Mouse (Mus musculus): ENCODE results near the gene Opa1. TPM values are rescaled to one million over a fixed set of nuclear protein-coding genes. Genes with fewer than 3 reads are reported as not detected.

The Opa1 gene
- polyA plus RNA-seq, 1 experiment from 2014 or later, result 44.0 TPM

GRCm38 (mm10) chr16:29679607-29680006, 100.5 kb downstream of the Opa1 start:
- no peak overlapping the region for H3K27ac ChIP-seq (ENCODE audit: low read depth, low read length)
- H3K4me3 ChIP-seq (ENCODE audit: low read length), result no peak overlapping the region
- H3K36me3 ChIP-seq (ENCODE audit: control insufficient read depth, insufficient read depth, low read length), result no peaks in the 10 kb centered on the region
- H3K27me3 ChIP-seq (ENCODE audit: control insufficient read depth, insufficient read depth, low read length), result no peaks in the 10 kb centered on the region
- peaks cover 10% of the 10 kb centered on the region for H3K4me1 ChIP-seq (ENCODE audit: control insufficient read depth, insufficient read depth, low read length)
- no peak overlapping the region for H3K4me2 ChIP-seq (replicated peaks; ENCODE audit: low read depth, low read length)
- H3K9me3 ChIP-seq (ENCODE audit: control insufficient read depth, low read length), result peaks cover 5% of the 10 kb centered on the region; the same call in 1 of the 2 replicates
- ATAC-seq (ENCODE audit: low FRiP score, low TSS enrichment), result no peak; the same call in 1 of the 2 replicates
- no peak overlapping the region for H3K9ac ChIP-seq (ENCODE audit: low read depth, low read length)
- WGBS, result 58% methylated on average over 5 of the region's 5 CpGs

- 74% methylated on average over 18 of the region's 18 CpGs for WGBS
- Histone ChIP-seq H3K9me3 (ENCODE audit: control insufficient read depth, low read length) (peaks cover 5% of the 10 kb centered on the region; the same call in 1 of the 2 replicates), H3K27ac (ENCODE audit: low read depth, low read length) (no peak overlapping the region), H3K36me3 (ENCODE audit: control insufficient read depth, insufficient read depth, low read length) (no peaks in the 10 kb centered on the region), H3K27me3 (ENCODE audit: control insufficient read depth, insufficient read depth, low read length) (no peaks in the 10 kb centered on the region), H3K4me3 (ENCODE audit: low read length) (no peak overlapping the region), H3K4me2 (replicated peaks; ENCODE audit: low read depth, low read length) (no peak overlapping the region), H3K4me1 (ENCODE audit: control insufficient read depth, insufficient read depth, low read length) (peaks cover 10% of the 10 kb centered on the region), H3K9ac (ENCODE audit: low read depth, low read length) (no peak overlapping the region)
- ATAC-seq (ENCODE audit: low FRiP score, low TSS enrichment), result no peak
Measured at GRCm38 (mm10) chr16:29680548-29681175, 101.5 kb downstream of the Opa1 start.

DNA sequence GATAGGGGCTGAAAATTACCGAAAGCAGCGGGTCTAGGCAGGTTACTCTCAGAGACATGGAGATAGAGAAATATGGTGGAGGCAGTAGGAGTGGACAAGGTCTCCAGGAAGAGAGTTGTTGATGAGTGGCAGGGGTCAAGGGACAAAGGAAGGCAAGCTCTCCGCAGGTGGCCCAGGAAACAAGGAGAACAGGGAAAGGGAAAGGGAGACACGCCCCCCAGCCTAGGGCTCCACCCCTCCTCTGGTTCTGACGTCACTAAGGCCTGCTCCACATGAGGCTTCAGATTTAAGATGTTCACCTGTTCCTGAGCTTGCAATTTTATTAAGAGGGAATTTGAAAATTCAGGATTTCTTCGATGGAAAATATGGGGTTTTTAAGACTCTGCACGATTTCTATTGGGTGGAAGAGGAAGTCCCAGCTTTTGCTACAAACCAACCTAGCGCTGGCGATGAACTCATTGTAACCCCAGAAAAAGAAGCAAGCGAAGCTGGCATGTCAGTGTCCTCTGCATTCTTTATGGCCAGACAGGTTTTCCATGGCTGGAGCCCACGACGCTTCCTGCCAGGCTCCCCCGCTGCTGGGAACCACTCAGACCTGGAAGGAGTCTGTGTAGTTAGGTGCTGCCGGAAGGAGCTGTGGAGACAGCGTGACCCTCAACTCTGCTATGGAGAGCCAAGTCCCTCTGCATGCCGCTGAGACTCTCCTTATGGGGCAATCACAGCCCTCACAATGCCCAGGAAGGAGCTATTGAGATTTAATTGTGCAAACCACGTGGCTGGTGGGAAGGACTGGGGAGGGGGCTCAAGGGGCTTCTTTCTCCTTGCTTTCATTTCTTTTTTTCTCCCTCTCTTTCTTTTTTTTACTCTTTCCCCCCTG, 103.7 kb downstream of the Opa1 start:
- Histone ChIP-seq H3K27ac (ENCODE audit: low read depth, low read length) (no peak overlapping the region), H3K4me3 (ENCODE audit: low read length) (no peak overlapping the region), H3K9me3 (ENCODE audit: control insufficient read depth, low read length) (no peaks in the 10 kb centered on the region), H3K9ac (ENCODE audit: low read depth, low read length) (no peak overlapping the region), H3K4me1 (ENCODE audit: control insufficient read depth, insufficient read depth, low read length) (peaks cover 10% of the 10 kb centered on the region), H3K4me2 (replicated peaks; ENCODE audit: low read depth, low read length) (0 out of 2 replicates have a peak overlapping the region, but pooled peaks have one; percentile 4), H3K27me3 (ENCODE audit: control insufficient read depth, insufficient read depth, low read length) (no peaks in the 10 kb centered on the region), H3K36me3 (ENCODE audit: control insufficient read depth, insufficient read depth, low read length) (no peaks in the 10 kb centered on the region)
- whole genome bisulfite sequencing, result 25% methylated on average over 17 of the region's 17 CpGs
- ATAC-seq (ENCODE audit: low FRiP score, low TSS enrichment), result peak; percentile 34; the same call in 1 of the 2 replicates

GRCm38 (mm10) chr16:29683563-29683962, 104.4 kb downstream of the Opa1 start:
- Histone ChIP-seq H3K27me3 (ENCODE audit: control insufficient read depth, insufficient read depth, low read length) (no peaks in the 10 kb centered on the region), H3K4me1 (ENCODE audit: control insufficient read depth, insufficient read depth, low read length) (peaks cover 12% of the 10 kb centered on the region), H3K27ac (ENCODE audit: low read depth, low read length) (no peak overlapping the region), H3K4me3 (ENCODE audit: low read length) (no peak overlapping the region), H3K36me3 (ENCODE audit: control insufficient read depth, insufficient read depth, low read length) (no peaks in the 10 kb centered on the region), H3K9ac (ENCODE audit: low read depth, low read length) (no peak overlapping the region; the same call in 1 of the 2 replicates), H3K9me3 (ENCODE audit: control insufficient read depth, low read length) (no peaks in the 10 kb centered on the region), H3K4me2 (replicated peaks; ENCODE audit: low read depth, low read length) (0 out of 2 replicates have a peak overlapping the region, but pooled peaks have one; percentile 8)
- 4% methylated on average over 12 of the region's 12 CpGs for WGBS
- ATAC-seq (ENCODE audit: low FRiP score, low TSS enrichment), result peak; percentile 41; the same call in 1 of the 2 replicates

DNA sequence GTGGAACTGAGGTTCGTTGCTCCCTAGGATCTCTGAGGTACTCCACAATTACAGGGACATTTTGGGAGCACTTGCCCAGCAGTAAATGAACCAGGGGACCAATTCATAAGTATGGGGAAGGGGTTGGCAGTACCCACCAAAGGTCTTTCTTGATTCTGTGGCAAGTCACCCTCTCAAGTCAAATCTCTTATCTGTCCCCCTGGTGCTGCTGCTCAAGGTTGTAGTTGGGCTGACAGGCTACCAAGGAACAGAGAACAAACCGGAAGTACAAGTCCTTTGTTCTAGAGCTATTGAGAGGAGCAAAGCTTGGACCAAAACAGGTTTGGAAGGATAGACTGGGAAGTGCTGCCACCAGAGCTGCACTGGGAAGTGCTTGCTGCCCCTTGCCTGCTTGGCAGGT, 105.0 kb downstream of the Opa1 start:
- 71% methylated on average over 2 of the region's 2 CpGs for WGBS
- Histone ChIP-seq H3K27ac (ENCODE audit: low read depth, low read length) (no peak overlapping the region), H3K27me3 (ENCODE audit: control insufficient read depth, insufficient read depth, low read length) (no peaks in the 10 kb centered on the region), H3K4me1 (ENCODE audit: control insufficient read depth, insufficient read depth, low read length) (peaks cover 12% of the 10 kb centered on the region), H3K36me3 (ENCODE audit: control insufficient read depth, insufficient read depth, low read length) (no peaks in the 10 kb centered on the region), H3K4me3 (ENCODE audit: low read length) (no peak overlapping the region), H3K4me2 (replicated peaks; ENCODE audit: low read depth, low read length) (no peak overlapping the region), H3K9ac (ENCODE audit: low read depth, low read length) (no peak overlapping the region), H3K9me3 (ENCODE audit: control insufficient read depth, low read length) (no peaks in the 10 kb centered on the region)
- no peak for ATAC-seq (ENCODE audit: low FRiP score, low TSS enrichment)

- 94% methylated on average over 2 of the region's 2 CpGs for WGBS
- Histone ChIP-seq H3K9me3 (ENCODE audit: control insufficient read depth, low read length) (no peaks in the 10 kb centered on the region), H3K27ac (ENCODE audit: low read depth, low read length) (no peak overlapping the region), H3K36me3 (ENCODE audit: control insufficient read depth, insufficient read depth, low read length) (no peaks in the 10 kb centered on the region), H3K27me3 (ENCODE audit: control insufficient read depth, insufficient read depth, low read length) (no peaks in the 10 kb centered on the region), H3K9ac (ENCODE audit: low read depth, low read length) (no peak overlapping the region), H3K4me1 (ENCODE audit: control insufficient read depth, insufficient read depth, low read length) (peaks cover 12% of the 10 kb centered on the region), H3K4me3 (ENCODE audit: low read length) (no peak overlapping the region), H3K4me2 (replicated peaks; ENCODE audit: low read depth, low read length) (no peak overlapping the region)
- ATAC-seq (ENCODE audit: low FRiP score, low TSS enrichment), result no peak
Measured at GRCm38 (mm10) chr16:29684641-29685040, 105.5 kb downstream of the Opa1 start.

- no peak for ATAC-seq (ENCODE audit: low FRiP score, low TSS enrichment)
- Histone ChIP-seq H3K4me1 (ENCODE audit: control insufficient read depth, insufficient read depth, low read length) (peaks cover 12% of the 10 kb centered on the region), H3K27me3 (ENCODE audit: control insufficient read depth, insufficient read depth, low read length) (no peaks in the 10 kb centered on the region), H3K36me3 (ENCODE audit: control insufficient read depth, insufficient read depth, low read length) (no peaks in the 10 kb centered on the region), H3K4me3 (ENCODE audit: low read length) (no peak overlapping the region), H3K9ac (ENCODE audit: low read depth, low read length) (no peak overlapping the region), H3K9me3 (ENCODE audit: control insufficient read depth, low read length) (no peaks in the 10 kb centered on the region), H3K4me2 (replicated peaks; ENCODE audit: low read depth, low read length) (no peak overlapping the region), H3K27ac (ENCODE audit: low read depth, low read length) (no peak overlapping the region)
- WGBS, result 82% methylated on average over 6 of the region's 6 CpGs
Measured at GRCm38 (mm10) chr16:29686141-29686540, 107.0 kb downstream of the Opa1 start.

DNA sequence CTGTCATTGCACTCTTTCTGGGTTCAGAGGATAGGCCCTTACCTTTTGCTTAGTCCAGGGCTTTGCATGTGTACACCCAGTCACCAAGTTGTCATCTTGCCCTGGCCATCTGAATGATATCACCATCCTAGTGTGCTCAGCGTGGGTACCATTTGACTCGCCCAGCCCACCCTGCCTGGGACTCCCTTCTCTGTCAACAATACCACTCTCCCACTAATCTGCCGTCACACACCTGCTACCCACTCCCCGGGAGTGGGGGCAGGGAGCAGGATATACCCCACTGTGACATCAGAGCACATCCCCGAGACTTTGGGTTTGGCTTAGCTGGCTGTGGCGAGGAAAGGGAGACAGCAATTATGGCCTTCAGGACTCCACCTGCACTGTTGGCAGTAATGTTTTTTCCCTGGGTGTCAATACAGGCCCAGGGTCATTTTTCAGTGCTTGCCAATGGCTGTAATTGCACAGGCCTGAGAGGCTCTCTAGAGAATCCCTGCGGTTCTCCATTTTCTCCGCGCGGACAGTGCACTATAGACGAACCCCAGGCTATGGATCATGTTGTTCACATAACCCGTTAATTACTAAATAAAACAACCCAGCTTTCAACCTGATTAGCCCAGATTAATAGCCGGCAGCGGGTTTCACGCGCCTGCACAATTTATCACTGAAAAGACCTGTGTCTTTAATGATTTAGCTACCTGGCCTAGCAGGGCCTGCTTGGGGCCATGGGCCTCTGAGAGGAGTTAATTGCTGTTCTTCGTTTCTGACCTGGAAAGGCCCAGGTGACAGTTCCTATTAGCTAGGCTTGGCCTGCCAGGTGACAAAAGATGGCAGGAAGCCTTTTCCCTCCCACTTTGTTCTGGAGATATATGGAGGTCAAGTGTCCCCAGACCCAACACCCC, 109.1 kb downstream of the Opa1 start:
- H3K4me2 ChIP-seq (replicated peaks; ENCODE audit: low read depth, low read length), result no peak overlapping the region
- peaks cover 7% of the 10 kb centered on the region for H3K4me1 ChIP-seq (ENCODE audit: control insufficient read depth, insufficient read depth, low read length)
- H3K36me3 ChIP-seq (ENCODE audit: control insufficient read depth, insufficient read depth, low read length), result no peaks in the 10 kb centered on the region
- WGBS, result 38% methylated on average over 17 of the region's 17 CpGs
- H3K27ac ChIP-seq (ENCODE audit: low read depth, low read length), result no peak overlapping the region
- H3K27me3 ChIP-seq (ENCODE audit: control insufficient read depth, insufficient read depth, low read length), result no peaks in the 10 kb centered on the region
- ATAC-seq (ENCODE audit: low FRiP score, low TSS enrichment), result peak; percentile 24; the same call in 1 of the 2 replicates
- no peak overlapping the region for H3K4me3 ChIP-seq (ENCODE audit: low read length)
- H3K9ac ChIP-seq (ENCODE audit: low read depth, low read length), result no peak overlapping the region
- H3K9me3 ChIP-seq (ENCODE audit: control insufficient read depth, low read length), result no peaks in the 10 kb centered on the region

Measured in kidney, embryonic 14.5 days (tissue).